Mouse (Mus musculus): ENCODE measurements at regions not wholly inside any gene's neighbourhood (a gene's known extent, or its start where the extent isn't known, plus 50 kb on each side); places are given as distances from the start of the nearest gene placed in this dataset.
"Not testable (repeated sequence)": the region's sequence is repeated elsewhere in the genome, so short reads cannot be mapped to it uniquely, and the experiment has no call there.

DNA sequence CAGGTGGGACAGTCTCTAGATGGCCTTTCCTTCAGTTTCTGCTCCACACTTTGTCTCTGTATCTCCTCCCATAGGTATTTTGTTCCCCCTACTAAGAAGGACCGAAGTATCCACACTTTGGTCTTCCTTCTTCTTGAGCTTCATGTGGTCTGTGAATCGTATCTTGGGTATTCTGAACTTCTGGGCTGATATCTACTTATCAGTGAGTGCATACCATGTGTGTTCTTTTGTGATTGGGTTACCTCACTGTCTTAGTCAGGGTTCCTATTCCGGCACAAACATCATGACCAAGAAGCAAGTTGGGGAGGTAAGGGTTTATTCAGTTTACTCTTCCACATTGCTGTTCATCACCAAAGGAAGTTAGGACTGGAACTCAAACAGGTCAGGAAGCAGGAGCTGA is 287.5 kb downstream of the Pcsk1 start:
- TF ChIP-seq POLR2A (IDR thresholded peaks at IDR 0.05; ENCODE audit: borderline replicate concordance, extremely low read depth, insufficient read depth, insufficient read length, poor library complexity, severe bottlenecking); CTCF (IDR thresholded peaks at IDR 0.05; ENCODE audit: borderline replicate concordance, extremely low read depth, insufficient read depth, insufficient read length): not testable (repeated sequence)

Data from brain, embryonic 14.5 days (tissue).